Mouse (Mus musculus): ENCODE measurements at regions not wholly inside any gene's neighbourhood (a gene's known extent, or its start where the extent isn't known, plus 50 kb on each side); places are given as distances from the start of the nearest gene placed in this dataset.

DNA sequence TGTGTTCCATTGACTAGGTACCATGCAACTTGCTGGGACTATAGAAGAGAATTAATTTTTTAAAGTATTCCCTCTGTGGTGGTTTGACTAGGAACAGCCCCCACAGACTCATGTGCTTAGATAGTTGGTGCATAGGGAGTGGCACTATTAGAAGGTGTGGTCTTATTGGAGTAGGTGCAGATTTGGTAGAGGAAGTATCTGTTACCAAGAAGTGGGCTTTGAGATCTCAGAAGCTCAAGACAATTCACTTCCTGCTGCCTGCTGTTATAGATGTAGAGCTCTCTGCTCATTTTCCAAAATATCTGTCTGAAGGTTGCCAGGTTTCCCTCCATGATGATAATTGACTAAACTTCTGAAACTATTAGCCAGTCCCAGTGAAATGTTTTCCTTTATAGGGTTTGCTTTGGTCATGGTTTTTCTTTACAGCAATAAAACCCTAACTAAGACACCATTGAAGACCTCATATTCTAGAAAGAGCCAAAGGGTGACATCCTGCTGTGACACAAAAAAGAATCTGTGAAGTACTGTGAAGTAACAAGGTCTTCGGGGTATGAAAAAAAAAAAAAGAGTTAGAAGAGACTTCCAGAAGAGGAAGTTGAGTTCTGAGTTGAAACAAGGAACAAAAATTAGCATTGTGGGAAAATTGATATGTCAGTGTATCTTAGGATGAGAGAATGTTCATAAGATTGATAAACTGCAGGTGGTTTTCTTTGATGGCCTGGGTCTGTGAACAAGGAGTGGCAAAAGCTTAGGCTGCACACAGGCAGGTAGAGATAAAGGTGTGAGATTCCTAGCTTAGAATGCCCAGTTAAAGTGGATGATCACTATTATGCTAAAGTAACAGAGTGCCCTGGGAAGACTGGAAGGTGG, 128.9 kb upstream of the Opcml start:
- DNase-seq = no peak
- ATAC-seq = no peak
- no peak for TF ChIP-seq CTCF (IDR thresholded peaks at IDR 0.05; ENCODE audit: low read depth)
- no peaks in the 10 kb centered on the region for H3K36me3 ChIP-seq (ENCODE audit: insufficient read depth)
- no peaks in the 10 kb centered on the region for H3K4me1 ChIP-seq (ENCODE audit: insufficient read depth)
- H3K9ac ChIP-seq = no peak overlapping the region
- H3K4me2 ChIP-seq (ENCODE audit: low read depth) = no peak overlapping the region
- H3K4me3 ChIP-seq (ENCODE audit: low read depth, low read length) = no peak overlapping the region
- 77% methylated on average over 1 of the region's 1 CpGs for WGBS
- no peaks in the 10 kb centered on the region for H3K9me3 ChIP-seq (ENCODE audit: low read length)
- H3K27ac ChIP-seq (ENCODE audit: low read depth, low read length) = no peak overlapping the region
- no peaks in the 10 kb centered on the region for H3K27me3 ChIP-seq (ENCODE audit: insufficient read depth, low read length)

DNA sequence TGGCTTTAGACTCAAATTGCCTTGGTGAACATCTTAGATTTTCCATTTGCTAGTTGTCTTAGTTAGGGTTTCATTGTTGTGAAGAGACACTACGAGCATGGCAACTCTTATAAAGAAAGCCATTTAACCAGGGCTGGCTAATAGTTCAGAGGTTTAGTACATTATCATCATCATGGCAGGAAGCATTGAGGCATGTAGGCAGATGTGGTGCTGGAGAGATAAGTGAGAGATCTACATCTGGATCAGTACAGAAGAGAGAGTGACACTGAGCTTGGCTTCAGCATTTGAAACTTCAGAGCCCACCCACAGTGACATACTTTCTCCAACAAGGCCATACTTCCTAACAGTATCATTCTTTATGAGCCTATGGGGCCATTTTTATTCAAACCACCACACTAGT, 127.3 kb upstream of the Opcml start:
- ATAC-seq (no peak), DNase-seq (no peak)
- Histone ChIP-seq H3K36me3 (ENCODE audit: insufficient read depth) (no peaks in the 10 kb centered on the region), H3K27ac (ENCODE audit: low read depth, low read length) (no peak overlapping the region), H3K4me3 (ENCODE audit: low read depth, low read length) (no peak overlapping the region), H3K9ac (no peak overlapping the region), H3K27me3 (ENCODE audit: insufficient read depth, low read length) (no peaks in the 10 kb centered on the region), H3K4me2 (ENCODE audit: low read depth) (no peak overlapping the region), H3K9me3 (ENCODE audit: low read length) (no peaks in the 10 kb centered on the region), H3K4me1 (ENCODE audit: insufficient read depth) (no peaks in the 10 kb centered on the region)
- no peak for TF ChIP-seq CTCF (IDR thresholded peaks at IDR 0.05; ENCODE audit: low read depth)
- WGBS = 100% methylated on average over 1 of the region's 1 CpGs

DNA sequence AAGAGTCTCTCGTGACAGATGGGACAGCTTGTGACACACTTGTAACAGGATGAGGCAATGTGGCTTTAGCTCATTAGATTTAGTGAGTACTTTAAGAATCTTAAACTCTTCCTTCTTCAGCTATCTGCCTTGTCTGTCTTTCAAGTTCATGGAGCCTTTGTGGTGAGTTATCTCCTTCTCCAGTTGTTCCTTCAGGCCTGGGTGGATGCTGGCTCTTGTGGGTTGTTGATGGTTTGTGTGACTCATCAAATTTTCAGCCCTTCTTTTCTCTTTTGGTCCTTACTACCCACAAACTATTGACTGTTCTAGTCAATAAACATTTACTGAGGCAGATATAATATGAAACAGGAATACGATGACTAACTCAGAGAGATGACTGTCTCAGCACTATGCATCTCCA, 124.9 kb upstream of the Opcml start:
- H3K36me3 ChIP-seq (ENCODE audit: insufficient read depth) = no peaks in the 10 kb centered on the region
- no peaks in the 10 kb centered on the region for H3K27me3 ChIP-seq (ENCODE audit: insufficient read depth, low read length)
- no peak for TF ChIP-seq CTCF (IDR thresholded peaks at IDR 0.05; ENCODE audit: low read depth)
- no peak overlapping the region for H3K9ac ChIP-seq
- H3K9me3 ChIP-seq (ENCODE audit: low read length) = no peaks in the 10 kb centered on the region
- WGBS = 84% methylated on average over 2 of the region's 2 CpGs
- no peak for ATAC-seq
- H3K4me1 ChIP-seq (ENCODE audit: insufficient read depth) = no peaks in the 10 kb centered on the region
- no peak overlapping the region for H3K4me2 ChIP-seq (ENCODE audit: low read depth)
- H3K4me3 ChIP-seq (ENCODE audit: low read depth, low read length) = no peak overlapping the region
- peak; percentile 48 for DNase-seq
- H3K27ac ChIP-seq (ENCODE audit: low read depth, low read length) = no peak overlapping the region

GRCm38 (mm10) chr9:27670032-27670740, 120.4 kb upstream of the Opcml start:
- Histone ChIP-seq H3K36me3 (ENCODE audit: insufficient read depth) (no peaks in the 10 kb centered on the region), H3K9me3 (ENCODE audit: low read length) (no peaks in the 10 kb centered on the region), H3K4me3 (ENCODE audit: low read depth, low read length) (no peak overlapping the region), H3K4me1 (ENCODE audit: insufficient read depth) (no peaks in the 10 kb centered on the region), H3K27ac (ENCODE audit: low read depth, low read length) (no peak overlapping the region), H3K4me2 (ENCODE audit: low read depth) (no peak overlapping the region), H3K27me3 (ENCODE audit: insufficient read depth, low read length) (no peaks in the 10 kb centered on the region), H3K9ac (no peak overlapping the region)
- WGBS = 14% methylated on average over 6 of the region's 6 CpGs
- ATAC-seq = no peak
- no peak for DNase-seq
- TF ChIP-seq CTCF (IDR thresholded peaks at IDR 0.05; ENCODE audit: low read depth) = no peak

DNA sequence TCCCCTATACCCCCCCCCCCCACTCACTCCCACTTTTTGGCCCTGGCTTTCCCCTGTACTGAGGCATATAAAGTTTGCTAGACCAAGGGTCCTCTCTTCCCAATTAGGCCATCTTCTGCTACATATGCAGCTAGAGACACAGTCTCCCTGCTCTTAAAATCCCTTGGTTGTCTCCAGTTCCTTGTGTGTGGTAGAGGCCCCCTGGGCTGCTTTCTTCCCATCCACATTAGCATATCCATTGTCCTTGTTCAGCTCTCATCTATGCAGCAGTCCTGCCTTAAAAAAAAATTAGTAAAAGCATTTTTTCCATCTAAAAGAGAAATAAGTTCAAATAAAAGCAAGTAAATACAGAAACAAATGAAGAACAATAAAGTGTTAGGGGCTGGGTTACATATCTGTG, 105.2 kb upstream of the Opcml start:
- H3K9me3 ChIP-seq (ENCODE audit: low read length) = no peaks in the 10 kb centered on the region
- H3K27me3 ChIP-seq (ENCODE audit: insufficient read depth, low read length) = no peaks in the 10 kb centered on the region
- no peak for TF ChIP-seq CTCF (IDR thresholded peaks at IDR 0.05; ENCODE audit: low read depth)
- no peak overlapping the region for H3K4me2 ChIP-seq (ENCODE audit: low read depth)
- DNase-seq (no peak), ATAC-seq (no peak)
- H3K4me3 ChIP-seq (ENCODE audit: low read depth, low read length) = no peak overlapping the region
- H3K27ac ChIP-seq (ENCODE audit: low read depth, low read length) = no peak overlapping the region
- no peaks in the 10 kb centered on the region for H3K36me3 ChIP-seq (ENCODE audit: insufficient read depth)
- H3K4me1 ChIP-seq (ENCODE audit: insufficient read depth) = no peaks in the 10 kb centered on the region
- H3K9ac ChIP-seq = no peak overlapping the region

GRCm38 (mm10) chr9:27691616-27692015, 99.0 kb upstream of the Opcml start:
- H3K27ac ChIP-seq (ENCODE audit: low read depth, low read length) = no peak overlapping the region
- no peak for TF ChIP-seq CTCF (IDR thresholded peaks at IDR 0.05; ENCODE audit: low read depth)
- no peaks in the 10 kb centered on the region for H3K36me3 ChIP-seq (ENCODE audit: insufficient read depth)

GRCm38 (mm10) chr9:27692751-27693150, 97.8 kb upstream of the Opcml start:
- no peaks in the 10 kb centered on the region for H3K36me3 ChIP-seq (ENCODE audit: insufficient read depth)
- 75% methylated on average over 3 of the region's 3 CpGs for WGBS
- TF ChIP-seq CTCF (IDR thresholded peaks at IDR 0.05; ENCODE audit: low read depth) = no peak
- no peaks in the 10 kb centered on the region for H3K27me3 ChIP-seq (ENCODE audit: insufficient read depth, low read length)
- H3K4me1 ChIP-seq (ENCODE audit: insufficient read depth) = no peaks in the 10 kb centered on the region
- ATAC-seq (no peak), DNase-seq (no peak)
- H3K27ac ChIP-seq (ENCODE audit: low read depth, low read length) = no peak overlapping the region
- no peak overlapping the region for H3K4me2 ChIP-seq (ENCODE audit: low read depth)
- no peak overlapping the region for H3K4me3 ChIP-seq (ENCODE audit: low read depth, low read length)
- no peak overlapping the region for H3K9ac ChIP-seq
- no peaks in the 10 kb centered on the region for H3K9me3 ChIP-seq (ENCODE audit: low read length)

More at GRCm38 (mm10) chr9:27691616-27692015, 99.0 kb upstream of the Opcml start:
- ATAC-seq (no peak), DNase-seq (no peak)
- Histone ChIP-seq H3K9me3 (ENCODE audit: low read length) (no peaks in the 10 kb centered on the region), H3K4me1 (ENCODE audit: insufficient read depth) (no peaks in the 10 kb centered on the region), H3K9ac (no peak overlapping the region), H3K4me2 (ENCODE audit: low read depth) (no peak overlapping the region), H3K27me3 (ENCODE audit: insufficient read depth, low read length) (no peaks in the 10 kb centered on the region), H3K4me3 (ENCODE audit: low read depth, low read length) (no peak overlapping the region)
- 73% methylated on average over 4 of the region's 4 CpGs for WGBS

Measured in forebrain, postnatal 0 days (tissue).